Mouse (Mus musculus): ENCODE measurements at regions not wholly inside any gene's neighbourhood (a gene's known extent, or its start where the extent isn't known, plus 50 kb on each side); places are given as distances from the start of the nearest gene placed in this dataset.

GRCm38 (mm10) chr9:31971801-31972628 lies 58.8 kb upstream of the Barx2 start:
- peak; percentile 24 for DNase-seq (ENCODE audit: low spot score)

- DNase-seq (ENCODE audit: low spot score), result no peak
These were observed 59.3 kb upstream of the Barx2 start for GRCm38 (mm10) chr9:31972629-31972993.

GRCm38 (mm10) chr9:31976191-31976590 lies 62.9 kb upstream of the Barx2 start:
- no peak for DNase-seq (ENCODE audit: low spot score)

GRCm38 (mm10) chr9:31978071-31978470 lies 64.8 kb upstream of the Barx2 start:
- DNase-seq (ENCODE audit: low spot score), result no peak

- no peak for DNase-seq (ENCODE audit: low spot score)
These were observed 65.9 kb upstream of the Barx2 start for GRCm38 (mm10) chr9:31979211-31979610.

- DNase-seq (ENCODE audit: low spot score), result no peak
These were observed 67.2 kb upstream of the Barx2 start for GRCm38 (mm10) chr9:31980459-31980858.

- DNase-seq (ENCODE audit: low spot score), result no peak
These were observed 70.7 kb upstream of the Barx2 start for GRCm38 (mm10) chr9:31983759-31984586.

- no peak for DNase-seq (ENCODE audit: low spot score)
These were observed 75.6 kb upstream of the Barx2 start for GRCm38 (mm10) chr9:31988826-31989225.

GRCm38 (mm10) chr9:31989581-31990360 lies 76.5 kb upstream of the Barx2 start:
- no peak for DNase-seq (ENCODE audit: low spot score)

GRCm38 (mm10) chr9:31990456-31990855 lies 77.2 kb upstream of the Barx2 start:
- no peak for DNase-seq (ENCODE audit: low spot score)

GRCm38 (mm10) chr9:31993631-31994601 lies 80.7 kb upstream of the Barx2 start:
- DNase-seq (ENCODE audit: low spot score), result no peak

GRCm38 (mm10) chr9:31995101-31995500 lies 81.8 kb upstream of the Barx2 start:
- no peak for DNase-seq (ENCODE audit: low spot score)

- DNase-seq (ENCODE audit: low spot score), result no peak
These were observed 82.4 kb upstream of the Barx2 start for GRCm38 (mm10) chr9:31995700-31996099.

- no peak for DNase-seq (ENCODE audit: low spot score)
These were observed 83.4 kb upstream of the Barx2 start for GRCm38 (mm10) chr9:31996466-31997177.

- no peak for DNase-seq (ENCODE audit: low spot score)
These were observed 84.2 kb upstream of the Barx2 start for GRCm38 (mm10) chr9:31997178-31998097.

- no peak for DNase-seq (ENCODE audit: low spot score)
These were observed 85.4 kb upstream of the Barx2 start for GRCm38 (mm10) chr9:31998488-31999280.

GRCm38 (mm10) chr9:31999760-32000159 lies 86.5 kb upstream of the Barx2 start:
- DNase-seq (ENCODE audit: low spot score), result no peak

GRCm38 (mm10) chr9:32002924-32003323 lies 89.7 kb upstream of the Barx2 start:
- DNase-seq (ENCODE audit: low spot score), result no peak

All from thymus, postnatal 0 days (tissue).